Mouse (Mus musculus) hindbrain, embryonic 16.5 days (tissue): ENCODE data around the gene Dst. TPM values are rescaled to one million over a fixed set of nuclear protein-coding genes. Genes with fewer than 3 reads are reported as not detected.

Source experiments
- ATAC-seq: fragments of 200-750 bp; cut with Nextera tagmentation; 2 replicates; pipeline ENCODE4 v1.8.0; 2017; ENCODE audit warnings: moderate TSS enrichment, moderate library complexity
- H3K27ac ChIP-seq: fragments of 300-500 bp; sonication (generic); 2 replicates; pipeline ENCODE4 v1.5.1; 2014; ENCODE audit warnings: low read depth, mild to moderate bottlenecking, control low read depth, low read length, moderate library complexity
- H3K27me3 ChIP-seq: fragments of 300-500 bp; sonication (generic); replicated peaks from 2 replicates; pipeline ENCODE4 v1.6.1; 2014; ENCODE audit warnings: low read length; ENCODE audit not compliant: control insufficient read depth, insufficient read depth
- H3K36me3 ChIP-seq: fragments of 300-500 bp; sonication (generic); 2 replicates; pipeline ENCODE4 v1.6.1; 2014; ENCODE audit warnings: mild to moderate bottlenecking, low read length, moderate library complexity, mixed read lengths; ENCODE audit not compliant: control insufficient read depth, insufficient read depth
- H3K4me1 ChIP-seq: fragments of 300-500 bp; sonication (generic); 2 replicates; pipeline ENCODE4 v1.6.1; 2014; ENCODE audit warnings: low read depth, low read length; ENCODE audit not compliant: control insufficient read depth, insufficient read depth
- H3K4me2 ChIP-seq: fragments of 300-500 bp; sonication (generic); 2 replicates; pipeline ENCODE4 v1.6.1; 2014; ENCODE audit warnings: mild to moderate bottlenecking, low read length, control low read depth, moderate library complexity
- H3K4me3 ChIP-seq: fragments of 300-500 bp; sonication (generic); 2 replicates; pipeline ENCODE4 v1.5.1; 2014; ENCODE audit warnings: mild to moderate bottlenecking, low read length, control low read depth, moderate library complexity
- H3K9ac ChIP-seq: fragments of 300-500 bp; sonication (generic); 2 replicates; pipeline ENCODE4 v1.6.1; 2014; ENCODE audit warnings: low read depth, mild to moderate bottlenecking, control low read depth, low read length, moderate library complexity
- H3K9me3 ChIP-seq: fragments of 300-500 bp; sonication (generic); 2 replicates; pipeline ENCODE4 v1.6.1; 2014; ENCODE audit warnings: mild to moderate bottlenecking, low read length, moderate library complexity; ENCODE audit not compliant: control insufficient read depth
- WGBS: fragments of 180-500 bp; shearing (Covaris S2); extraction: QIAGEN DNeasy Blood & Tissue Kit; methylation state at CpG from one replicate; pipeline ENCODE4 v1.1.7; 2014; 5-methylcytosine and 5-hydroxymethylcytosine counted together
- polyA plus RNA-seq: library from polyadenylated mRNA; unstranded; fragments of >200 nt; fragmentation: Nextera tagmentation; extraction: Ambion mirVana; gene quantifications from 2 replicates; pipeline ENCODE4 v1.2.1, GENCODE M21; 2015

Dst gene
- polyA plus RNA-seq, 1 experiment from 2014 or later, result 38.3 TPM

- Histone ChIP-seq H3K27ac (no peak overlapping the region), H3K4me1 (peaks cover 10% of the 10 kb centered on the region), H3K4me2 (no peak overlapping the region), H3K27me3 (no peaks in the 10 kb centered on the region), H3K9ac (no peak overlapping the region), H3K4me3 (no peak overlapping the region), H3K9me3 (no peaks in the 10 kb centered on the region), H3K36me3 (no peaks in the 10 kb centered on the region)
- no peak for ATAC-seq
- WGBS, result 26% methylated on average over 15 of the region's 15 CpGs
Measured at GRCm38 (mm10) chr1:34074245-34075187, 166.5 kb downstream of the Dst start.

DNA sequence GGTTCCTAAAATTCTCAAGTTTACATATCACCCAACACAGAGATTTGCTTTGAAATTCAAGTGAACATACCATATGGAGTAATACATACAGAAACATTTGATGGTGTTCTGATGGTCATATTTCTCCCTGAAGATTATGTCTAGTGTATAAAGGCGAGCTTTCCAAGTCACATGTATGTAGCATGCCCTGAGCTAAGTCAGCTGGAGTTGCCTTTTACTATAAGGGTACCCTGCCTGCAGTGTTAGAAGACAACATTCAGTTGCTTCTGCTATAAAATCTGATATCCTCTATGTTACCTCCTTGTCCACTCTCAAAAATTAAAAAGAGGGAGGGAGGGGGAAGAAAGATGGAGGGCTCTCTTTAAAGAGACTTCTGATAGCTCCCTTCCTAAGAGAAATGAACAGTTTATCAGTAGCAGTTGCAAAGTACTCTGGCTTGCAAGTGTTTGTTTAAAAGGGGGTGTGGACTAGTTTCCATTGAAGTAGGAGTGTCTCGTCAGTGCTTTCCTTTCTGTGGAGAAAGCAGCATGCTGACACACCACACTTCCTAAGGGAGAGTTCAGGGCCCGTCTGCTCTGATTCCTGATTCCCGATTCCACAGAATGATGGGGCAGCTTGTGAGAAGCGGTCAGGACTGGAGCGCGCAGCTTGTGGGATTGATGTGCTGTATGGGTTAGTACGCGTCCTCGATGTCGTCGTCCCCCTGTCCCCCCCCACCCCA lies 168.8 kb downstream of the Dst start:
- H3K9me3 ChIP-seq, result no peaks in the 10 kb centered on the region
- 0 out of 2 replicates have a peak overlapping the region, but pooled peaks have one; percentile 21 for H3K4me2 ChIP-seq
- no peak overlapping the region for H3K27ac ChIP-seq
- WGBS, result 14% methylated on average over 12 of the region's 12 CpGs
- H3K27me3 ChIP-seq, result no peaks in the 10 kb centered on the region
- peak; percentile 65; the same call in 1 of the 2 replicates for ATAC-seq
- no peaks in the 10 kb centered on the region for H3K36me3 ChIP-seq
- no peak overlapping the region for H3K4me3 ChIP-seq
- H3K4me1 ChIP-seq, result peaks cover 10% of the 10 kb centered on the region
- no peak overlapping the region for H3K9ac ChIP-seq

DNA sequence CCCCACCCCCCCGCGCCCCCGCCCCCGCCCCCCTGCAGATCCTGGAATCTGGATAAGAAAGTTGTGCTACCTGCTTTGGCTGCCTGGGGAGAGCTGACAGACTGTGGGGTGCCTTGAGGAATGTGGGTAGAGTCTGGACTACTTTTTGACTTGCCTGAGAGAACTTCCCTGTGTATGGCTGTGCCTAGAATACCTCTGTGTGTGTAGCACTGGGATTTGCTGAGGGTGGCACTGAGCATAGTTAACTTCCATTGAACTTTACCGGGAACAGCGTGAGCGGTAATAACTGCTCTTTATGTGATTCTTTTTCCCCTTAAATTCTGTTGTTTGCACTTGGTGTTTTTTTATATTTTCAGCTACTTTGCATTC lies 169.4 kb downstream of the Dst start:
- H3K27me3 ChIP-seq, result no peaks in the 10 kb centered on the region
- no peak overlapping the region for H3K9ac ChIP-seq
- ATAC-seq, result 0 out of 2 replicates have a peak, but pooled peaks have one; percentile 46
- no peaks in the 10 kb centered on the region for H3K36me3 ChIP-seq
- H3K4me3 ChIP-seq, result no peak overlapping the region
- H3K4me2 ChIP-seq, result 0 out of 2 replicates have a peak overlapping the region, but pooled peaks have one; percentile 21
- H3K27ac ChIP-seq, result no peak overlapping the region
- WGBS, result 42% methylated on average over 3 of the region's 7 CpGs
- peaks cover 10% of the 10 kb centered on the region for H3K4me1 ChIP-seq
- H3K9me3 ChIP-seq, result no peaks in the 10 kb centered on the region

- no peaks in the 10 kb centered on the region for H3K27me3 ChIP-seq
- 87% methylated on average over 6 of the region's 6 CpGs for WGBS
- ATAC-seq, result no peak
- no peaks in the 10 kb centered on the region for H3K36me3 ChIP-seq
- H3K4me2 ChIP-seq, result no peak overlapping the region
- H3K9ac ChIP-seq, result no peak overlapping the region
- H3K27ac ChIP-seq, result no peak overlapping the region
- no peak overlapping the region for H3K4me3 ChIP-seq
- peaks cover 10% of the 10 kb centered on the region for H3K4me1 ChIP-seq
- H3K9me3 ChIP-seq, result no peaks in the 10 kb centered on the region
Measured at GRCm38 (mm10) chr1:34077941-34078340, 169.9 kb downstream of the Dst start.

DNA sequence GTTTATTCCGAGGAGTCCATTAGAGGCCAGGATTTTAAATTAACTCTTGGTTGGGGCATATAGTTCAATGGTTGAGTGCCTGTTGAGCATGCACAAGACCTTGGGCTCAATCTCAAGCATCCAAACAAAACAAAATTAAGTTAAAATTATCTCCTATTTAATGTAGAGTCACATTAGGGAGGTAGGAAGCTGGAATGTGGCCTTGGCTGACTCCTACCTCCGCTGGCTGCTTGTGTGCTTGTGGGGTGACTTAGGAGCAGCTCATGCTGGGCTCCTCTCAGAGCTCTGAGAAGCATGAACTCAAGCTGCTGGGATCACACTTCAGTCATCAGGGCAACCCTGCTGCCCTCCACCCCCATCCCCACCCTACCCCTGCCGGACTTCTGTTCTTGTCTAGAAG lies 181.0 kb downstream of the Dst start:
- H3K36me3 ChIP-seq, result peaks cover 9% of the 10 kb centered on the region
- H3K4me2 ChIP-seq, result no peak overlapping the region
- H3K4me1 ChIP-seq, result no peaks in the 10 kb centered on the region
- 90% methylated on average over 3 of the region's 3 CpGs for WGBS
- ATAC-seq, result no peak
- H3K4me3 ChIP-seq, result no peak overlapping the region
- no peak overlapping the region for H3K9ac ChIP-seq
- H3K27ac ChIP-seq, result no peak overlapping the region
- H3K27me3 ChIP-seq, result no peaks in the 10 kb centered on the region
- H3K9me3 ChIP-seq, result no peaks in the 10 kb centered on the region

DNA sequence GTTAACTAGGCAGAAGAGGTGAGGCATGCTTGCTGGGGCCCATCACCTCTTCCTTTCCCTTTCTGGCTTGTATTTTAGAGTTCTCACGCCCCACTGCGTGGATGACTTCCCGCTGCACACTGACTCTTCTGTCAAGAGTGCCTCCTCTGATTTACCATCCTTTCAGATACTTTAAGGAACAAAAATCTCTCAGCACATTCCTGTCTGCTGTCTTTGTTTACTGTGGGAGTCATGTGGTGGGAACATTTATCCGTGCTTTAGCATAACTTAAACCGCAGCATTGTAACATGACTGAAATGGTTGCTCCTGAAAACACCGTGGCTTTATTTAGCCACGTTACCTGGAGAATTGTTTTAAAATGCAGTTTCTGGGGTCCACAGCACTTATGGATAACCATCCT lies 182.7 kb downstream of the Dst start:
- Histone ChIP-seq H3K27ac (no peak overlapping the region), H3K36me3 (peaks cover 9% of the 10 kb centered on the region), H3K4me1 (peaks cover 3% of the 10 kb centered on the region), H3K4me2 (no peak overlapping the region), H3K27me3 (no peaks in the 10 kb centered on the region), H3K9me3 (no peaks in the 10 kb centered on the region), H3K9ac (no peak overlapping the region), H3K4me3 (no peak overlapping the region)
- 75% methylated on average over 7 of the region's 7 CpGs for WGBS
- no peak for ATAC-seq

DNA sequence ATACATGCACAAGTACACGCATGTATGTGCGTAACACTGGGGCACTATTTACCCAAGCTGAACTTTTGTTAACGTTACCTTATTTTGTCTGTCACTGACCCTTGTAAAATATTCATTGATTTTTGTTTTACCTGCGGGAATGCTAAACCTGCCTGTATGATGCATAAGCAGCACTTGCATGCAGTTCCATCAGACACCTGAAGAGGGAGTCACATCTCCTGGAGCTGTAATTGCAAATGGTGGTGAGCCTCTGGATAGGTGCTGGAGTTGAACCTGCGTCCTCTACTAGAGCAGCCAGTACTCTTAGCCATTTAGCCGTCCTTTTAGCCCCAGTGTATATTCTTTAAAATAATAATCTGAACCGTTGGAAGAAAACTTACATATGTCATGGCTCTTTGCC lies 185.6 kb downstream of the Dst start:
- ATAC-seq, result no peak
- 94% methylated on average over 7 of the region's 7 CpGs for WGBS
- no peak overlapping the region for H3K9ac ChIP-seq
- H3K4me3 ChIP-seq, result no peak overlapping the region
- peaks cover 3% of the 10 kb centered on the region; the same call in 1 of the 2 replicates for H3K36me3 ChIP-seq
- no peaks in the 10 kb centered on the region for H3K27me3 ChIP-seq
- H3K9me3 ChIP-seq, result no peaks in the 10 kb centered on the region
- H3K4me2 ChIP-seq, result no peak overlapping the region
- H3K27ac ChIP-seq, result no peak overlapping the region
- peaks cover 9% of the 10 kb centered on the region for H3K4me1 ChIP-seq

DNA sequence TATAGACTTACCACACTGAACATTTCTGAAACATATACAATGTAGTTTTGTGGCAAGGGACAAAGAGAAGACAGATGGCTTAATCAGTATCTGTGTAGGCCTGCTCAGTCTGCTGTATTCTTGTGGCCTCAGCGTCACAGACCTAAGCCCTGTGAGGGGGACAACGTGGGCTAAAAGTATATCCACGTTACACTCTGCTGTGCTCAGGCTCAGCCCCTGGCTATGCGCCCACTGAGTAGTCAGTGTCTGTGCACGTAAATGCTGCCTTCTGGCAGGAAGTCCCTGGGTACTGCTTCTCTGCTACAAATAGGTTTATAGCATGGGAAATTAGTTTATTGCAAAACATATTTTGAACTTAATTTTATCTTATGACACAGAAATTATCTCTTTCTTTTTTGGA lies 186.3 kb downstream of the Dst start:
- 35% methylated on average over 5 of the region's 5 CpGs for WGBS
- Histone ChIP-seq H3K4me2 (no peak overlapping the region), H3K9ac (no peak overlapping the region), H3K9me3 (no peaks in the 10 kb centered on the region), H3K27ac (no peak overlapping the region), H3K27me3 (no peaks in the 10 kb centered on the region), H3K4me1 (peaks cover 9% of the 10 kb centered on the region), H3K4me3 (no peak overlapping the region), H3K36me3 (peaks cover under 1% of the 10 kb centered on the region; the same call in 1 of the 2 replicates)
- ATAC-seq, result no peak

- Histone ChIP-seq H3K27ac (no peak overlapping the region), H3K36me3 (no peaks in the 10 kb centered on the region), H3K27me3 (no peaks in the 10 kb centered on the region), H3K4me2 (no peak overlapping the region), H3K4me3 (no peak overlapping the region), H3K9me3 (no peaks in the 10 kb centered on the region), H3K4me1 (peaks cover 9% of the 10 kb centered on the region), H3K9ac (no peak overlapping the region)
- ATAC-seq, result no peak
- 58% methylated on average over 4 of the region's 4 CpGs for WGBS
Measured at GRCm38 (mm10) chr1:34095173-34095572, 187.1 kb downstream of the Dst start.
